Mouse (Mus musculus): ENCODE data around the gene Map3k20. TPM values are rescaled to one million over a fixed set of nuclear protein-coding genes. Genes with fewer than 3 reads are reported as not detected.
A peak's percentile ranks its signal among the peaks of the same experiment; 100 is the strongest.

Gene Map3k20
- total RNA-seq, 2 experiments from 2014 or later: 18.7 to 37.1 TPM

DNA sequence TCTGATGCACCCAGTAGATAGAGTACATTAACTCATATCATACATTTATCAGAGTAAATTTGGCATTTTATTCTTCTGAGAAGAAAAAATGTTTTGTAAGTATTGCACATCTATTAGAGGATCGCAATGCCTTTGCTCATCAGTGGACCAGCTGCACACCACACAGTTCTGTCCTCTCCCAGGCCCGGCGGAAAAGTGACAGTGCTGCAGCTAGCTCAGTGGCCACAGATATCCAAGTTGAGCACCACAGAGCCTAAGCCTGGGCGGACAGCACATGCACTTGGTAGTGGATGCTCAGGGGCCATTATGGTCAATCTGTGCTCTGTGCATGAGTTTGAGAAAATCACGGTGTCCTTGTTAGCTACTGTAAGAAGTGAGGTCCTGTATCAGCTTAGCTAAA is 82.4 kb downstream of the Map3k20 start:
- ATAC-seq (replicated peaks; ENCODE audit: low FRiP score, poor library complexity, severe bottlenecking): no peak

DNA sequence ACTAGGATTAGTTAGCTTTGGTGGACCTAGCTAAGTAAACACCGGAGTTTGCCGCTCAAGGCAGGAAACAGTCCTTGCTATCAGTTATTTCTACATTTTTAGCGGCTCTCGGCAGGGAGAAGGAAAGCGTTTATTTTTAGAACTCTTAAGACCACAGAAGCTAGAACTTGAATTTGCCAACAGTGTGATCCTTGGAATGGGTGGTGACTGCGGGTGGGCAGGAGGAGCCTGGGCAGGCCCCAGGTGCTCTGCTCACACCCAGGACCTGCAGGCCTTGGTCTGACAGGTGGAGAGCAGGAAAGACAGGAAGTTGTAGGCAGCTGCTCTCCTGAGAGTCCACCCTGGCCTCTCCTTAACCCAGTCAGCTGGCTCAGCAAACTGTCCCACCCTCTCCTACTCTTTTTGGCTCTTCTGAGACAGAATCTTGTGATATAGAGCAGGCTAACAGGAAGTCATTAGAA is 83.7 kb downstream of the Map3k20 start:
- ATAC-seq (replicated peaks; ENCODE audit: low FRiP score, poor library complexity, severe bottlenecking): no peak

DNA sequence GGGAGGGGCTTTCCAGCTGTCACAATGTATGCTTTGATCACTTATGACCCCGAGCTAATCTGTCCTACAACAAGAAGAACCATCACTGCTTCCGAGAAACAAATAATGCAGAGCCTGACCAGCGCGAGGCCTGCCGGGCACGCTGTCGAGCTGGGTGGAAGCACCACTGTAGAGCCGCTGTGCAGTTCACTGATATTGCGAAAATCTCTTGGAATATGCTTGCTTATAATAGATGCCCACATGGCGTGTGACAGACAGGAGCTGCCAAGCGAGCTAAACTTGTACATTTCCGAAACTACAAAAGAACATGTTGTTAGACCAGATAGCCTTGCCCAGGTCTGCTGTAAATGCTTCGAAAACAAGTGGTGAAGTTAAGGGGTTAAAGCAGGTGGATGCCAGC is 86.7 kb downstream of the Map3k20 start:
- ATAC-seq (replicated peaks; ENCODE audit: low FRiP score, poor library complexity, severe bottlenecking): no peak

DNA sequence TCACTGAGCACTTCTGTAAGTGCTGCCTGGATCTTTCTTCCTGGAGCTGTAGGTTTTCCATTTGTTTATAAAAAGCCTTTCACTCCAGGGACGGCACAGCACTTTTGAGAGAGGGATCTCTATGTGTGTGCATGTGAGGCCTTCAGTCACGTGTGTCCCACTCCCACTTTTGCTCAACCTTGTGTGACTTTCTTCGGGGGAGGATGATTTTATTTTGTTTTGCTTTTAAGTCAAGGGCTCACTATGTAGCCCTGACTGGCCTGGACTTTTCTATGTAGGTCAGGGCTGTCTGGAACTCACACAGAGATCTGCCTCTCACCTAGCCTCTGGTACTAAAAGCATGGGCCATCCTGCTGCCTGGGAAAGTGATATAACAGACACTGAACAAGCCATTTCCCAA is 88.6 kb downstream of the Map3k20 start:
- ATAC-seq (replicated peaks; ENCODE audit: low FRiP score, poor library complexity, severe bottlenecking): no peak

DNA sequence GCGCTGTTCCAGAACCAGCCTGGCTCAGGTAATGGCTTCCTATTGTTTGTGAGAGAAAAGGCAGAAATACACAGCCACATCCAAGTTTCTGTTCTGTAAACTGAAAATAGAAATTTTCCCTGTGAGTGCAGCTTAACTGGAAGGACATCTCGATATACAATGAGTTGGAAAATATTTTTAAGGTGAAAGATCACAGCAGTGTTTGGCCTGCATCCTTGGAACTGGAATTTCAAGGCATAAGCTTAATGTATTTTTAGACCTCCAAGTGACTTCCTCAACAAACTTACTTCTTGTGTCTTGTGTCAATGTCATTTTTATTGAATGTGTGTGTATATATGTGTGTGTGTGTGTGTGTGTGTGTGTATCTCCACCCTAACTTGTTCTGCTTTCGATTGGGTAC is 90.4 kb downstream of the Map3k20 start:
- ATAC-seq (replicated peaks; ENCODE audit: low FRiP score, poor library complexity, severe bottlenecking): no peak

DNA sequence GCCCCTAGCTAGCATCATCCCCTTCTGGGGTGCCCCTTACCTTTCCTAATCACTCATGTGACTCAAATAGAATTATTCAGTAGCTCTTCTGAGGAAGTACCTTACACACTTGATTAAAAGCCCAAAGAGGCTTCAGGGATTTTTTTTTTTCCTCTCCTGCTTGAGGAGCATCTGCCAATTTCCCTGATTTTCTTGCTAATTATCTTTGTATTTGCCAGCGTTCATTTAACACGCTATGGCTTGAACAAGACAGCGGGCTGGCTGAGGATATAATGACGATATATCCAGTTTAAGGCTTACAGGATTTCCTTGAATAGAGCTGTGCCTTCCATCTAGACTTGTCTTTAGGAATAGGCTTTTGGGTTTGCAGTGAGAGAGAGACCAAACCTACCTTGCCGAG is 91.5 kb downstream of the Map3k20 start:
- no peak for ATAC-seq (replicated peaks; ENCODE audit: low FRiP score, poor library complexity, severe bottlenecking)

DNA sequence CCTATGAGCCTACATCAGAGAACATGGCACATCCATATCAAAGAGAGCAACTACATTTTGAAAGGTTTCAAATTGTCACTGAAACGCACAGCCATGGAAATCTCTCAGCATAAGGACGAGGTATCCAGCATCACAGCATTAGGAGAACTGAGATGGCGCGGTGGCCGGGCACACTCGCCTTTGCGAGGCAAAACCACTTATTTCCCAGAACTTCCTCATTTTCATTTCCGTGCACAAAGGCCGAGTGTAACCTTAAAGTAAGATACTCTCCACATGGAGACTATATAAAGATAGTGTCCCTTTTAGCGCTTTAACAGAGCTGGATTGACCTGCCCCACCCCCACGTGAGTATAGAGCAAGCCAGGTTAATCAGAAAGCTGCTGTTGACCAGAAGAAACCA is 94.0 kb downstream of the Map3k20 start:
- no peak for ATAC-seq (replicated peaks; ENCODE audit: low FRiP score, poor library complexity, severe bottlenecking)

DNA sequence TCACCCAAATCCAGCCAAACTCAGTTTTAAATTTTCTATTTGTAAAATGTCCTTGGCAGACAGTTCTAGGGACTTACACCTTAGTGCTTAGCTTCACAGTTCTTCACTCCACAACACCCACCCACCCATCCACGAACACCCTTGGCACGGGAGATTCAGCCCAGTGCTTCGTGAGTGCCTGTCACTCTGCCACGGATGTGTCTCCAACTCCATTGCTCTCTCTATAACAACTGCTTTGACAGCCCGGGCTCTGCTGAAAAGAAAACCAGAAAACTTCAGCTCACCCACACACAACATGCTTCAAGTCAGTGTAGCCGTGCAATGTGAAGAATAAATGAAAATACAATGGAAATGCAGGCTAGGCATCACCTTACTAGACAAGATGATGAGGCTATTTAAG is 97.2 kb downstream of the Map3k20 start:
- ATAC-seq (replicated peaks; ENCODE audit: low FRiP score, poor library complexity, severe bottlenecking): no peak

DNA sequence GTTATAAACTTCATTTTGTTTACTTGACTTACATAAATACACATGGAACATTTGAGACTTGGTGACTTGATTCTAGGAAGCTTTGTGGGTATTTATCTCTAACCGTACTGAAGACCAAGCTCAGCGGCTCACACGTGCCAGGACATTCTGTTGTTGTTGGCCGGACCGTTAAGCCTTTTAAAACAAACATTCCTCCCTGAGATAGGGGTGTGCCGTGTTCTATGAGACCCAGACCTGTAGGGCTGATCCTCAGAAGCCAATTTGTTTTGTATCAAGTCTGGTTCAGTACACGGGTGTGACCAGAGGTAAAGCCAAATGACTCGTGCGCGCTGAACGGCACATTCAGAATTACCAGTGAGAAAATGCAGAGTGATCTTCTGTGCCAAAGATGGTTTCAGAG is 97.9 kb downstream of the Map3k20 start:
- no peak for ATAC-seq (replicated peaks; ENCODE audit: low FRiP score, poor library complexity, severe bottlenecking)

DNA sequence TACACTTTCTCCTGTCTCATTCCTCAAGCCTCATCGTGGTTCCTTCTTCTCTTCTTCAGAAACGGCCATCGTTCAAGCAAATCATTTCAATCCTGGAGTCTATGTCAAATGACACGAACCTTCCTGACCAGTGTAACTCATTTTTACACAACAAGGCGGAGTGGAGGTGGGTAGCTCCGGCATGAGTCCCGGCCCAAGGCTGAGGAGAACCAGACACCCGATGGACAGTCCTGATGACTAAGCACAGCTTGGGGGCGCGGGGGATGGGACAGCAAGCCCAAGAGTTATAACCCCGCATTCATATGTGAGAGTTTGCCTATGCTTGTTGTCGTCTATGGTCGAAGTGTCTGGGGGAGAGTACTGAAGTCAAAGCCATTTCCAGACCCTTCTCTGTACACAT is 104.0 kb downstream of the Map3k20 start:
- ATAC-seq (replicated peaks; ENCODE audit: low FRiP score, poor library complexity, severe bottlenecking): no peak

DNA sequence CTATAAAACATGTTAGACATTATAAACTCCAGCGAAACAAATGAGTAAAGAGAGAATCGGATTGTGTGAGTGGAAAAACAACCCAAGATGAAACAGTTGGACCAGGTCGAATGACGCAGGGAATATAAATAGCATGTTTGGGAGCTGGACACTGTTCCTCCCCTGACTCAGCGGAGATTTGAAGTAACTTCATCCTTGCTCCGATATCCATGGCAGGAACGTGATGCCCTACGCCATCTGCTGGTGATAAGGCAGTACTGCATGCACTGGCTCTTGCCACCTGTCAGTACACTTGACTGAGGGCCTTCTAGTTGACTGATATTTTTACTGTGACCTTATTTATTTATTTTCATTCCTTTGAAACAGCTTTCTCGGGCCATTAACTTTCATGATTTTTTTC is 104.5 kb downstream of the Map3k20 start:
- peak; percentile 87 for ATAC-seq (replicated peaks; ENCODE audit: low FRiP score, poor library complexity, severe bottlenecking)

DNA sequence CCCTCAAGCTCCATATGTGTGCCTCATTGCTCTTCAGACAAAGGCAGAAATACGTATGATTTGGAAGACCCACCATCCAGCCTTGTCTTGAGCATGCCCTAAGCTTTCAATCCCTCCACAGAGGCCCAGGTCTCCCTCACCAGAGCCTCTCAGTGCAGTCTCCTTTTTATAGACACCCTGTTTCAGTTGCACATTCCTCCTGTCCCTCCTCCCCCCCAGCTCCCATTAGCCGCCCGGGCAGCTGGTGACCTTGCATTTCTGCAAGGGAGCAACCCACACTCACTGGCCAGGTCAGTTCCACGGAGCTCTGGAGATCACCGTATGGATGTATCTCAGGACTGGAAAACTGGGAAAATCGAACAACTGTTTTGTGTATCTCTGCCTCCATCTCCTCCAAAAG is 105.0 kb downstream of the Map3k20 start:
- no peak for ATAC-seq (replicated peaks; ENCODE audit: low FRiP score, poor library complexity, severe bottlenecking)

DNA sequence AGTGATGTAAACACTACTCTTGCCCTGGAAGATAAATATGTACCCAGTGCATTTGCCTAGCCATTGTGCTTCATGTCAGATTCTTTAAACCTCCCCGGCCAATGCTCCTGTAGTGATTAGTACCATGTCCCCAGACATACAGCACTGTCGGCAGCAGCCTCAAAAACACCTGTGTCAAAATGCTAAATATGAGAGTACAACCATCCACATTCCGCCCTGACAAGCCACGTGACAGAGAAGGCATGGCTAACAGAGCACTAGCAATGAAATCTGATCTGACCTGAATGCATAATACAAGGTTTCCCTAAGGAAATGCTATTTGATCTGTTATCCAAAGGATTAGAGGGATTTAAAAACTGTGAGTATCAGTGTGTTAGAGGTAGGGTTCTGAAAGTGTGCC is 105.6 kb downstream of the Map3k20 start:
- ATAC-seq (replicated peaks; ENCODE audit: low FRiP score, poor library complexity, severe bottlenecking): no peak

DNA sequence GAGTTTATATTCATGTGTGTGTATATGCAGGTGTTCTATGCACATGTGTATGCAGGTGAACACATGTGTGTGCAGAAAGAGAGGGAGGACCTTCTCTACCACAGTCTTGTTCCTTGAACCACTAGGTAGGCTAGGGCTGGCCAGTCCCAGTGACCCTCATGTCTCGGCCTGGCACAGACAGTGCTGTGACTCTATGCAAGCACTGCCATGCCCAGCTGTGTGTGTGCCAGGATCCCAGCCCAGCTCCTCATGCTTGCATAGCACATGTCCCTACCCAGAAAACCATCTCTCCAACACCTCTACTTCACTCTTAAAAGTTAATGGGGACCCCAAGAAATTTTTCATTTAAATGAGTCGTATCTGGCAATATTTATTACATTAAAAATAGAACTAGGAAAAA is 106.3 kb downstream of the Map3k20 start:
- no peak for ATAC-seq (replicated peaks; ENCODE audit: low FRiP score, poor library complexity, severe bottlenecking)

DNA sequence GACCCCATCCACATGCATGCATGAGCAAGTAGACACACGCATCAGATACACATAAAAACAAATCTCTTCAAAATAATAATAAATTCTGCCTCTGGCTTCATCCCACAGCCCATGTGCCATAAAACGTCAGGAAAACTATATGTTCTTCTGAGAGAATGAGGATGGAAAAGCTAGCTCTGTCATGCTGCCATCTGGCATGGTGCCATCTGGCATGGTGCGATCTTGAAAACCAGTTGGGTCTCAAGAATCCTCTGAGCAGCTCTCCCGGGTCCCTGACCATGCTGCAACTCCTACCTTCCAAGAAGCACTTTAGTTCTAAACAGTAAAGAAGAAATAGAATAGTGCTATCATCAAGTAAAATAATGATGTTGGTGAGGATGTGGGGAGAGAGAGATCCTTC is 106.9 kb downstream of the Map3k20 start:
- no peak for ATAC-seq (replicated peaks; ENCODE audit: low FRiP score, poor library complexity, severe bottlenecking)

DNA sequence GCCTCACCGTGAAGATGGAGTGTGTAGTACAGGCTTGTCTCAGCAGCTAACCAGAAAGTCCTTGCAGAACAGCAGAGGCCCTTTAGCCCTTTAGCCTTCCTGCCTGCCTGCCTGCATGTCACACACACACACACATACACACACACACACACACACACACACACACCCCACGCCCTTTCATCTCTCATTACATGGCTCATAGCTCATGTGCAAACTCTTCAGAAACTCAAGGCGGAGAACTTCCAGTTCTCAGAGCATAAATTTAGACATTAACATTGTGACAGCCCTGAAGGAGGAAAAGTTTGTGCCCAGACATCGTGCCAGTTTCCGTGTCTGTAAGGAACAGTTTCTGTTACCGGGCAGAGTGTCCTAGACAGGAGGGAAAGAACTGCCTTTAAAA is 111.5 kb downstream of the Map3k20 start:
- ATAC-seq (replicated peaks; ENCODE audit: low FRiP score, poor library complexity, severe bottlenecking): no peak

DNA sequence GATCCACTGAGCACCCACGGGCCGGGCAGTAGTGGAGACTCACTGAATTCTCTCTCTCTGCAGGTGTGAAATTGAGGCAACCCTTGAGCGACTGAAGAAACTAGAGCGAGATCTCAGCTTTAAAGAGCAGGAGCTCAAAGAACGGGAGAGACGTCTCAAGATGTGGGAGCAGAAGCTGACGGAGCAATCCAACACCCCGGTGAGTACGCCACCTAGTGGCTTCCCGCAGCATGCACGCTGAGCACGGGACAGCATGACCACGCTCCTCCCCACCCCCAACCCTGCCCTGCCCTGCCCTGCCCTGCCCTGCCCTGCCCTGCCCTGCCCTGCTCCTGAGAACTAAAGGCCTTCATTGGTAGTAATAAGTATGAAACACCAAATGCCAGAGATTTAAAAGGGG is 112.8 kb downstream of the Map3k20 start:
- ATAC-seq (replicated peaks; ENCODE audit: low FRiP score, poor library complexity, severe bottlenecking): peak; percentile 71

DNA sequence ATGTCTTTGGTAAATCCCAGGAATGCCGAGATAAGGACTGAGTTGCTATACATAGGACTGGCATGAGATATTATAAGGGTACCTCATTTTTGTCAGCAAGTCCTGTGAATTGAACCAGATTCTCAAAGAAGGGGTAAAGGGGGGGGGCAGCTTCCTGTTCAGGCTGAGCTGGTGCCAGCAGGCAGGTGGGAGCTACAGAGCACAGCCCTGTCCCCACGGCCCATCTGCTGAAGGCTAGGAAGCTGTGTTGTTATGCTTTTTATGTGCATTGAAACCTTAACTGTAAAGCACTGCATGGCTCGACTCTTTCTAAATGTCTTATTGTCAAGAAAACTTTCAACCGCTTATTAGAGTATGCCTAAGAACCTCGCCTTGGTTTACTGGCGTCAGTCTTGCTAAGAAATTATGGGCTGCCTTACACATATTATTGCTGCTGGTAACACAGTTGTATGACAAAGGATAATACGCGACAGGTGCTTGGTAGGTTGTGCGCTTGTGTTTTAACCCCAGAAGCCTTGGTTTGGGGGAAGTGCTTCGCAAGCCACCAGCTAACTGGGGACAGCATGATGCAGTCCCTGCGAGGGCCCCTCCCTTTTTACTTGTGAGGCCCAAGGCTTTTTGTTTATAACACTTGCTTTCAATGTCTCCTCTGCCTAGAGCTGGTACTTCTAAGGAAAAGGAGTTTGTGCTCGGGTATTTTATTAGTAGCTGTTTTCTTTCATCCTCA is 114.2 kb downstream of the Map3k20 start:
- no peak for ATAC-seq (replicated peaks; ENCODE audit: low FRiP score, poor library complexity, severe bottlenecking)

DNA sequence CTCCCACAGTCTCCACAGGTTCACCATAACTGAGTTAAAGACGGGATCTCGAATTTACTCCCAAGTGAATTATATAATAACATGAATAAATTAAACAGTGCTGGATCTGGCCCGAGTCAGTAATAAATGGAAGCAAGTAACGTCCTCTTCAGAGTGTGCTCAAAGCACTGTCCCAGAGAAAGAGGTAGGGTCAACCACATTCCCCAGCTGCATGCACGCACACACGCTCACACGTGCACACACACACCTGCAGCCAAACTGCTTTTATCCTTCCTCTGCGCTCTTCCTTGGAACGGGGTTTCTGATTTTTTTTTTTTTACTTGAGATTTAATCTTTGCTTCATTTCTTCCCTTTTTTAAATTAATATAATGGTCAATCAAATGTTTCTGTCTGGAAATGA is 115.9 kb downstream of the Map3k20 start:
- no peak for ATAC-seq (replicated peaks; ENCODE audit: low FRiP score, poor library complexity, severe bottlenecking)

DNA sequence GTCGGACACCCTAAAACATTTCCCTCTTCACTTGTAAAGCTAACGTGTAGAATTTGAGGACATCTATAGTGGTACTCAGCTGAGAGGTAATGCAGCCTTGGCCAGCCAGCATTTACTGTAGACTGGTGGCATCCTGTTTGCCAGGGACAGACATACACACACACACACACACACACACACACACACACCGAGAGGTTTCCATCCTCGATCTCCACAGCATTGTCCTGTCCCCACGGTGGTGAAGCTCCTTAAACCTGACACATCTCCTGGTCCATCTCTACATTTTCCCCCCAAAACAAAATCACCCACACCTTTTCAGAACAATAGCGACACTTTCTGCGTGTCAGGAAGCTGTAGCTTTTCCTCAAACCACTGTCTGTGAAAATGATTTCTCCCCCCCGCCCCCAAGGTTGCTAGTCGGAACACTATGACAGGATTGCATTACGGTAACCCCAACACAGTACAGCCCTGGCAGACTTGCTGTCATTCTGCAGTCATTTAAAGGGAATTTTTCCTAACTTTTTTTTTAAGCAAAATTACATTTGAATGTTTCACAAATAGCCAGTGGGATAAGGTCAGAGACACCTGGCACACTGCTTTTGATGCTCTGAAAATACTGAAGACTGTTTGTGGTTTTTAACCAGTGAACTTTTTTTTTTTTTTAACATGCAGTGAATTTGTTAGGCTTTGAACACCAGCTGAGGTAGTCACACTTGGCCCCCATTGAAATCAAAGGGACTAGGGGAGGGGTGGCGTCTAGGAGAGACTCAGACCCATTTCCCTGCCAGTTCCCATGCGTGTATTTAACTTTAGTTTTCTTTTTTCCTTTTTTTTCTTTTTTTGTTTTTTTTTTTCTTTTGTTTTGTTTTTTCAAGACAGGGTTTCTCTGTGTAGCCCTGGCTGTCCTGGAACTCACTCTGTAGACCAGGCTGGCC is 120.5 kb downstream of the Map3k20 start:
- ATAC-seq (replicated peaks; ENCODE audit: low FRiP score, poor library complexity, severe bottlenecking): no peak

DNA sequence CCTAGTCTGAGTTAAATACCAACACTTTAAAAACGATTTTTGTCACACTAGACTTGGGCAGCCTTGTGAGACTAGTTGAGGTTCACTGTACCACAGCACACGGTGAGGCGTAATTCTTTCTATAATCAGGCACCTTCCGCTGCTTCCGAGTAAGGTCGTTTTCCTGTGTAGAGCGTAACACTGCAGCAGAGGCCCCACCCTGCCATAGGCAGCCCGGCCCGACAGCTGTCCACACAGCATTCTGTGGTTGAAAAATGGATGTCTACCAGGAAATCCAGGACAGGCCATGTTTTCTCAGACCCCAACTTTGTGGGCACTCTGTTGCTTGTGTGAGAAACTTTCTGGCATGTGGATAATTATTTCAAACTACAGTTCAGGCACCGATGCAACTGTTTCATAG is 121.3 kb downstream of the Map3k20 start:
- no peak for ATAC-seq (replicated peaks; ENCODE audit: low FRiP score, poor library complexity, severe bottlenecking)

Data from erythroblast, adult 5-6 weeks (primary cell).